Mouse (Mus musculus) ES-Bruce4 (cell line): Measurements from ENCODE around the gene Uevld. TPM values are rescaled to one million over a fixed set of nuclear protein-coding genes. Genes with fewer than 3 reads are reported as not detected.

ENCODE experiments used
- H3K27ac ChIP-seq: 2 replicates; pipeline ENCODE4 v1.5.1; 2012; ENCODE audit warnings: low read length, inconsistent platforms; ENCODE audit not compliant: insufficient read depth
- H3K27me3 ChIP-seq: 2 replicates; pipeline ENCODE4 v1.6.1; 2012; ENCODE audit warnings: mild to moderate bottlenecking, low read length, inconsistent platforms; ENCODE audit not compliant: control insufficient read depth, poor library complexity, insufficient read depth, severe bottlenecking
- H3K36me3 ChIP-seq: 2 replicates; pipeline ENCODE4 v1.6.1; 2012; ENCODE audit warnings: inconsistent platforms, mild to moderate bottlenecking, low read length, moderate library complexity; ENCODE audit not compliant: control insufficient read depth, poor library complexity, insufficient read depth, severe bottlenecking
- H3K4me1 ChIP-seq: one replicate; pipeline ENCODE4 v1.8.1; 2011; ENCODE audit warnings: low read length; ENCODE audit not compliant: control insufficient read depth, insufficient read depth
- H3K4me3 ChIP-seq: 2 replicates; pipeline ENCODE4 v1.5.1; 2011; ENCODE audit warnings: low read depth, mild to moderate bottlenecking, low read length
- H3K9ac ChIP-seq: 2 replicates; pipeline ENCODE4 v1.6.1; 2012; ENCODE audit warnings: low read depth, mild to moderate bottlenecking, inconsistent platforms; ENCODE audit not compliant: poor library complexity, severe bottlenecking
- H3K9me3 ChIP-seq: replicated peaks from 2 replicates; pipeline ENCODE4 v1.6.1; 2012; ENCODE audit warnings: mild to moderate bottlenecking, low read length, inconsistent platforms; ENCODE audit not compliant: control insufficient read depth, poor library complexity, insufficient read depth, severe bottlenecking
- CTCF ChIP-seq: IDR thresholded peaks from one replicate; pipeline ENCODE4 v1.8.1; 2011; ENCODE audit warnings: low read depth, low read length
- EP300 ChIP-seq: IDR thresholded peaks from 2 replicates; pipeline ENCODE4 v1.6.1; 2011; ENCODE audit warnings: low read depth, low read length; ENCODE audit not compliant: insufficient read depth
- POLR2A ChIP-seq: IDR thresholded peaks from one replicate; pipeline ENCODE4 v1.8.1; 2011; ENCODE audit warnings: low read length; ENCODE audit not compliant: insufficient read depth
- polyA plus RNA-seq: library from polyadenylated mRNA; stranded (reverse); fragments of >200 nt; gene quantifications from 2 replicates; pipeline ENCODE4 v1.2.4, GENCODE M21; 2011; ENCODE audit warnings: low read depth; ENCODE audit not compliant: missing spikeins, insufficient read depth, insufficient read length

Gene Uevld
- polyA plus RNA-seq, 1 experiment, result 64.5 TPM

DNA sequence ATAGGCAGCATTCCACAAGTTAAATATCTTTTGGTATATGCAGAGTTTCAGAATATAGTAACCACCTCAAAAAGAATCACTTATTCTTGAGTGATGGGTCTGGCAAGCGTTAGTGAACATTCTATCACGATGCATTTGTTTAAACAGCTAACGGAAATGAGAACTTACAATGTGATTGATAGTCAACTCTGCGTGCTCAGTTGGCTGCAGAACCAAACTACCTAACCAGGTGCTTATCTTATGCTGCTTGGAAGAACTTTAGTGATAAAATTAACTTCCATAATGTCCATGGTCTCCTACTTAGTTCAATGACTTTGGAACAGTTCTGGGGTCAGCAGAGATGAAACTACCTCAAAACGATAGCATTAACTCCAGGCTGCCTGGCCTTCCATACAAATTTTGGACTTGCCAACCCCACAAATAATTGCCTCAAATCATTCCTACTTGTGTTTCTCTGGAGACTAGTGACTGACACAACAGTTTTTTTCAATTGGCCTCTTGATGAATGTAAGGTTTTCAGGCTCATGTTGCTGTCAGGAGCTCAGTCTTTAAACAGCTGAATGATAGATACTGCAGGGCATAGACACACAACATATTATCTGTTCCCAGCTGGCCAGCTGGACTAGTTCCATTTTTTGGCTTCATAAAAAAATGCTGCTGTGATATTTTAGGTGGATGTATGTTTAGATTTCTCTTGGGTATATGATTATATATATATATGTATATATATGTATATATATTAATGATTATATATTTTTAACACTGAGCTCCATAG is 43.0 kb upstream of the Uevld start:
- TF ChIP-seq POLR2A (no peak), CTCF (no peak), EP300 (no peak)
- Histone ChIP-seq H3K4me3 (no peak overlapping the region), H3K9me3 (no peaks in the 10 kb centered on the region), H3K36me3 (peaks cover 23% of the 10 kb centered on the region), H3K9ac (no peak overlapping the region), H3K27ac (no peak overlapping the region), H3K27me3 (no peaks in the 10 kb centered on the region), H3K4me1 (peaks cover 4% of the 10 kb centered on the region)

DNA sequence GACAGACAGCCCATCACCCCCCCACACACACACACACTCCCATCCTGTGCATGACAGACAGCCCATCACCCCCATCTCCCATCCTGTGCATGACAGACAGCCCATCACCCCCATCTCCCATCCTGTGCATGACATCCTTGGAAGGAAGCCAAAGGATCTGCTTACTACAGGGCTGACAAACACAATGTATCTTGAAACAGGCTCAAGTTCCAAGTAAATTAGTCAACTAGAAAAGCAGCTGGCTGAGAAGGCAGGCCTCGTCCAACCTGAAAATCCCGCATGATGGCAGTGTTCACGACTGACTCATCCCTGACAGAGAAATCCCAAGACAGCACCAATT is 42.3 kb upstream of the Uevld start:
- TF ChIP-seq EP300, result no peak
- no peak for TF ChIP-seq CTCF
- no peak for TF ChIP-seq POLR2A
- H3K4me1 ChIP-seq, result peaks cover 4% of the 10 kb centered on the region
- H3K4me3 ChIP-seq, result no peak overlapping the region
- no peak overlapping the region for H3K27ac ChIP-seq
- H3K27me3 ChIP-seq, result no peaks in the 10 kb centered on the region
- H3K9ac ChIP-seq, result no peak overlapping the region
- H3K9me3 ChIP-seq, result no peaks in the 10 kb centered on the region
- peaks cover 30% of the 10 kb centered on the region for H3K36me3 ChIP-seq

DNA sequence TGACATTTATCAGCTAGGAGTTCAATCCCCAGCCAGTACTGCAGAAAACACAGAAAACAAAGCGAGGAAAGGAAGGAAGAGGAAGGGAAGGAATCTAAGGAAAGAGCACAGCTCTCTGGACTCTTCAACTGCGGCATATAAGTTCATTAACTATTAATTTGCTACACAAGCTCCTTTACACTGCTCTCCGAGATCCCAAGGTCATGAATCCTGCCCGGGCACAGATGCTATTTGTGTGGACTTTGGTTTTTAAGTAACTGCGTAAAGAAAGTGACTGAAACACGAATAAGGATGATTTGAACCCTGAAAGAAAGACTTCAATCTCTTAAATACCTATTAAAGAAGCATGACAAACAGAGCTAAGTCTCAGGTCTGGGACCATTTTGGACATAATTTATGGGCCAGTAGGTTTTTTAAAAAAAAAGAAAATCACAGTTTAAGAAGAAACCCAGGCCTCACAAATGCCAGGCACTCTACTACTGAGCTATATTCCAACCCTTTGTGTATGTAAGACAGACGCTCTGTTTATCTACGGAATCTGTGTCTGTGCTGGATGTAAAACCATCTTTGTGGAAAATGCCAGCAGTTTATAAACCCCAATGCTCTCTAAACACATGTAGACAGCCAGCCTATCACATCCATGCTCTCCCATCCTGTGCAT is 41.8 kb upstream of the Uevld start:
- TF ChIP-seq CTCF (no peak), EP300 (no peak), POLR2A (no peak)
- Histone ChIP-seq H3K27me3 (no peaks in the 10 kb centered on the region), H3K9ac (no peak overlapping the region), H3K4me3 (no peak overlapping the region), H3K27ac (no peak overlapping the region), H3K9me3 (no peaks in the 10 kb centered on the region), H3K4me1 (peaks cover 4% of the 10 kb centered on the region), H3K36me3 (peaks cover 35% of the 10 kb centered on the region)

DNA sequence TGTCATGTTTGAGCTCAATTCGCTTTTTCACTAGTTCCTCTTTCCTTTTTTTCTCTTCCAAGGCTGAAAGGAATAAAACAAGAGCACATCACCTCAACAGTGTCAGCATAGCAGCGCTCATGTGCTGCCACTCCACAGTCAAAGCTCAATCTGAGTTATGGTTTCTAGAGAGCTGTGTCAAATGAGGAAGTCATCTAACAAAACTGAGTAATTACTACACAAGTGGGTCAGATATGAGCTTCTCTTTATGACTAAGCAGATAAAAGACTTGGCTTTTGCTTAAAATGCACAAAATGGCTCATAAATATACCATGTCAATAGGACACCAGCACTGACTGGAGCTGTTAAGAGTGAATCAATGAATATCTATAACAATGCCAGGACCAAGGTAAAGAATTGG is 40.6 kb upstream of the Uevld start:
- Histone ChIP-seq H3K9ac (no peak overlapping the region), H3K27me3 (no peaks in the 10 kb centered on the region), H3K27ac (no peak overlapping the region), H3K9me3 (no peaks in the 10 kb centered on the region), H3K4me3 (no peak overlapping the region), H3K4me1 (peaks cover 4% of the 10 kb centered on the region), H3K36me3 (peaks cover 46% of the 10 kb centered on the region)
- TF ChIP-seq EP300 (no peak), CTCF (no peak), POLR2A (no peak)

- no peak overlapping the region for H3K9ac ChIP-seq
- no peak overlapping the region for H3K4me3 ChIP-seq
- H3K36me3 ChIP-seq, result peaks cover 56% of the 10 kb centered on the region
- no peaks in the 10 kb centered on the region for H3K9me3 ChIP-seq
- no peaks in the 10 kb centered on the region for H3K4me1 ChIP-seq
- H3K27ac ChIP-seq, result no peak overlapping the region
- no peaks in the 10 kb centered on the region for H3K27me3 ChIP-seq
- TF ChIP-seq POLR2A (no peak), CTCF (no peak), EP300 (no peak)
Observed at GRCm38 (mm10) chr7:46997644-46998395, 39.5 kb upstream of the Uevld start.
